Mouse (Mus musculus) ES-Bruce4 (cell line): Measurements from ENCODE around the gene Lrrc8c. TPM values are rescaled to one million over a fixed set of nuclear protein-coding genes. Genes with fewer than 3 reads are reported as not detected.

ENCODE experiments used
- H3K27ac ChIP-seq: 2 replicates; pipeline ENCODE4 v1.5.1; 2012; ENCODE audit warnings: low read length, inconsistent platforms; ENCODE audit not compliant: insufficient read depth
- H3K27me3 ChIP-seq: 2 replicates; pipeline ENCODE4 v1.6.1; 2012; ENCODE audit warnings: mild to moderate bottlenecking, low read length, inconsistent platforms; ENCODE audit not compliant: control insufficient read depth, poor library complexity, insufficient read depth, severe bottlenecking
- H3K36me3 ChIP-seq: 2 replicates; pipeline ENCODE4 v1.6.1; 2012; ENCODE audit warnings: inconsistent platforms, mild to moderate bottlenecking, low read length, moderate library complexity; ENCODE audit not compliant: control insufficient read depth, poor library complexity, insufficient read depth, severe bottlenecking
- H3K4me1 ChIP-seq: one replicate; pipeline ENCODE4 v1.8.1; 2011; ENCODE audit warnings: low read length; ENCODE audit not compliant: control insufficient read depth, insufficient read depth
- H3K4me3 ChIP-seq: 2 replicates; pipeline ENCODE4 v1.5.1; 2011; ENCODE audit warnings: low read depth, mild to moderate bottlenecking, low read length
- H3K9ac ChIP-seq: 2 replicates; pipeline ENCODE4 v1.6.1; 2012; ENCODE audit warnings: low read depth, mild to moderate bottlenecking, inconsistent platforms; ENCODE audit not compliant: poor library complexity, severe bottlenecking
- H3K9me3 ChIP-seq: replicated peaks from 2 replicates; pipeline ENCODE4 v1.6.1; 2012; ENCODE audit warnings: mild to moderate bottlenecking, low read length, inconsistent platforms; ENCODE audit not compliant: control insufficient read depth, poor library complexity, insufficient read depth, severe bottlenecking
- CTCF ChIP-seq: IDR thresholded peaks from one replicate; pipeline ENCODE4 v1.8.1; 2011; ENCODE audit warnings: low read depth, low read length
- EP300 ChIP-seq: IDR thresholded peaks from 2 replicates; pipeline ENCODE4 v1.6.1; 2011; ENCODE audit warnings: low read depth, low read length; ENCODE audit not compliant: insufficient read depth
- POLR2A ChIP-seq: IDR thresholded peaks from one replicate; pipeline ENCODE4 v1.8.1; 2011; ENCODE audit warnings: low read length; ENCODE audit not compliant: insufficient read depth
- polyA plus RNA-seq: library from polyadenylated mRNA; stranded (reverse); fragments of >200 nt; gene quantifications from 2 replicates; pipeline ENCODE4 v1.2.4, GENCODE M21; 2011; ENCODE audit warnings: low read depth; ENCODE audit not compliant: missing spikeins, insufficient read depth, insufficient read length

Lrrc8c gene
- polyA plus RNA-seq, 1 experiment, result 11.5 TPM

DNA sequence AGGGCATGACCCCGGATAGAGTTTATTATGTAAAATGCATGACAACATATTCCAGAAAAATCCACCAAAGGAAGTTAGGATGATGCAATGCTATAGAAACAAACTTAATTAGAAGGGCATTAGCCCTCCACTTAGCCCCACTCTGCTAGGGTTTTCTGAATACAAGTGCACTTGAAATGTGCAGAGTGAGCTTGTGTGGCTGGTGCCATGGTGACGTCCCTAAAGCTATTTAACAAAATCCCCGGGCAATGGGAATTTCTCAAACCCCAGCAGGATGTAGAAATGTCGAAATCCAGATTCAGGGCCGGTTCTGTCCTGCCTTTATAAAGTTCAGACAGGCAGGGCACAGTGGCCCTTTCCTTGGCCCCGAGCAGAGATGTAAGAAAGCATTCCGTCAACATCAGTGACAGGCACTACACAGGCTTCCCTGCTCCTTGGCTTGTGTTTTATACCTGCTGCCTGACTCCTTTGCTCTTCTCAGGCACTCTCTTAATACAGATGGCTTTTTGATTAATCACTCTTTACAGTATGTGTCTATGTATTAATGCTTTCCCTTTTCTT is 47.7 kb downstream of the Lrrc8c start:
- TF ChIP-seq EP300, result no peak
- TF ChIP-seq CTCF, result no peak
- no peak for TF ChIP-seq POLR2A
- H3K9ac ChIP-seq, result no peak overlapping the region
- no peaks in the 10 kb centered on the region for H3K4me1 ChIP-seq

GRCm38 (mm10) chr5:105568043-105568747 is 49.0 kb downstream of the Lrrc8c start:
- Histone ChIP-seq H3K4me3 (no peak overlapping the region), H3K27ac (no peak overlapping the region), H3K4me1 (no peaks in the 10 kb centered on the region), H3K27me3 (no peaks in the 10 kb centered on the region), H3K36me3 (no peaks in the 10 kb centered on the region), H3K9me3 (no peaks in the 10 kb centered on the region), H3K9ac (no peak overlapping the region)
- TF ChIP-seq CTCF (no peak), EP300 (no peak)

More for the DNA sequence above, 47.7 kb downstream of the Lrrc8c start:
- H3K27me3 ChIP-seq, result no peaks in the 10 kb centered on the region
- no peak overlapping the region for H3K4me3 ChIP-seq
- H3K9me3 ChIP-seq, result no peaks in the 10 kb centered on the region
- H3K36me3 ChIP-seq, result no peaks in the 10 kb centered on the region
- no peak overlapping the region for H3K27ac ChIP-seq

GRCm38 (mm10) chr5:105569168-105569567 is 50.0 kb downstream of the Lrrc8c start:
- H3K36me3 ChIP-seq, result no peaks in the 10 kb centered on the region
- no peak overlapping the region for H3K9ac ChIP-seq
- no peaks in the 10 kb centered on the region for H3K27me3 ChIP-seq
- H3K27ac ChIP-seq, result no peak overlapping the region
- H3K9me3 ChIP-seq, result no peaks in the 10 kb centered on the region
- no peak overlapping the region for H3K4me3 ChIP-seq
- H3K4me1 ChIP-seq, result no peaks in the 10 kb centered on the region
- TF ChIP-seq CTCF, result no peak
- no peak for TF ChIP-seq POLR2A
- TF ChIP-seq EP300, result no peak

DNA sequence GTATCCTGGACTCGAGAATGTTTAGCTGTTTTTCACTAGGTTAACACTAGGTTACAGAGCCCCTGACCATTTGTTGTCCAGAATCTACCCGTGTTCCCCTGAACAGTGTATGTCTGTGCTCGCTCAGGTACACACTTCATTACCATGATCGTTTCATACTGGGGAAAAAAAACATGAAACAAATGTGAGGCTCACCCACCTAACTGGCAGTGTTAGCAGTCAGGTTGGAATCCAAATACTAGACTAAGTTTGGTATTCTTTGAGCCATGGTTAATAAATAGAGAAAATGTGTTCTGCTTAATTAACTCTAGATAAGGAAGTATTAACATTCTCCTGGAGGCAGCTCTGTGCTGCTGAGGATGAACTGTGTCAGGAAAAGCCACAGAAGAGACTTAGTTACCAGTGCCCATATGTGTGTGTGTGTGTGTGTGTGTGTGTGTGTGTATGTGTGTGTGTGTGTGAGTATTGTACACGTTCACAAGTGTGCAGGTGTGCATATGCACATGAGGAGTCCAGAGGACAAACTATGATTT is 53.0 kb downstream of the Lrrc8c start:
- H3K27me3 ChIP-seq, result no peaks in the 10 kb centered on the region
- no peak overlapping the region for H3K4me3 ChIP-seq
- H3K27ac ChIP-seq, result no peak overlapping the region
- no peak overlapping the region for H3K9ac ChIP-seq
- no peaks in the 10 kb centered on the region for H3K9me3 ChIP-seq
- no peaks in the 10 kb centered on the region for H3K36me3 ChIP-seq
- TF ChIP-seq CTCF, result no peak
- no peak for TF ChIP-seq EP300
- no peak for TF ChIP-seq POLR2A
- H3K4me1 ChIP-seq, result no peaks in the 10 kb centered on the region

- no peak overlapping the region for H3K9ac ChIP-seq
- H3K36me3 ChIP-seq, result no peaks in the 10 kb centered on the region
- no peaks in the 10 kb centered on the region for H3K9me3 ChIP-seq
Measured at GRCm38 (mm10) chr5:105572876-105573275, 53.7 kb downstream of the Lrrc8c start.

DNA sequence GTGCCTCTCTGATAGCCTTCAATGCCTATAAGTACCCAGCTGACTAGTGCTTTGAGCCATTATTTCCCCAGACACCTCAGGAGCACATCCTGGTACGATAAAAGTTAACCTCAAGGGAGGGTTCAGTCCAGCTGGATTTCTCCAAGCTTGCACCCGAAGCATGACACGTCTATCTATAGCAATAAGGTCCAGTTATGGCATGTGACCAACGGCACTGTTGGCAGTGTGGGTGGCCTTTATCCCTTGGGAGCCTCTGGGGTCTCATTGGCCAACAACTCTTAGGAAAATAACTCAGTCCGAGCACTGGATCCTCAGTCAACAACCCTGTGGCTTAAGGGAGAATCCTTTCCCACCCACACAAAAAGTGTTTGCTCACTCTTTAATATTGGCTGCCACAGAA is 55.6 kb downstream of the Lrrc8c start:
- Histone ChIP-seq H3K4me3 (no peak overlapping the region), H3K9me3 (no peaks in the 10 kb centered on the region), H3K9ac (no peak overlapping the region), H3K27me3 (no peaks in the 10 kb centered on the region), H3K27ac (no peak overlapping the region), H3K4me1 (no peaks in the 10 kb centered on the region), H3K36me3 (no peaks in the 10 kb centered on the region)
- TF ChIP-seq CTCF, result no peak
- no peak for TF ChIP-seq EP300
- TF ChIP-seq POLR2A, result no peak

More at GRCm38 (mm10) chr5:105572876-105573275, 53.7 kb downstream of the Lrrc8c start:
- Histone ChIP-seq H3K4me1 (no peaks in the 10 kb centered on the region), H3K27ac (no peak overlapping the region), H3K27me3 (no peaks in the 10 kb centered on the region), H3K4me3 (no peak overlapping the region)
- no peak for TF ChIP-seq CTCF
- TF ChIP-seq POLR2A, result no peak
- TF ChIP-seq EP300, result no peak
